Mouse (Mus musculus) heart, embryonic 11.5 days (tissue): ENCODE measurements around the gene Gtf2h5. TPM values are rescaled to one million over a fixed set of nuclear protein-coding genes. Genes with fewer than 3 reads are reported as not detected.

Source experiments
- ATAC-seq: fragments of 200-750 bp; cut with Nextera tagmentation; replicated peaks from 2 replicates; pipeline ENCODE4 v1.8.0; 2017; ENCODE audit warnings: moderate library complexity; ENCODE audit not compliant: insufficient number of reproducible peaks, low FRiP score, low TSS enrichment
- H3K27ac ChIP-seq: fragments of 300-500 bp; sonication (generic); 2 replicates; pipeline ENCODE4 v1.5.1; 2014; ENCODE audit warnings: mild to moderate bottlenecking, low read depth, low read length
- H3K27me3 ChIP-seq: fragments of 300-500 bp; sonication (generic); 2 replicates; pipeline ENCODE4 v1.6.1; 2014; ENCODE audit warnings: mild to moderate bottlenecking, low read length, mixed read lengths; ENCODE audit not compliant: control insufficient read depth, insufficient read depth
- H3K36me3 ChIP-seq: fragments of 300-500 bp; sonication (generic); 2 replicates; pipeline ENCODE4 v1.6.1; 2014; ENCODE audit warnings: mild to moderate bottlenecking, low read length, moderate library complexity, mixed read lengths; ENCODE audit not compliant: control insufficient read depth, insufficient read depth
- H3K4me1 ChIP-seq: fragments of 300-500 bp; sonication (generic); 2 replicates; pipeline ENCODE4 v1.6.1; 2014; ENCODE audit warnings: low read length; ENCODE audit not compliant: control insufficient read depth, insufficient read depth
- H3K4me2 ChIP-seq: fragments of 300-500 bp; sonication (generic); 2 replicates; pipeline ENCODE4 v1.6.1; 2014; ENCODE audit warnings: mild to moderate bottlenecking, moderate library complexity
- H3K4me3 ChIP-seq: fragments of 300-500 bp; sonication (generic); 2 replicates; pipeline ENCODE4 v1.5.1; 2014; ENCODE audit warnings: low read depth, low read length
- H3K9ac ChIP-seq: fragments of 300-500 bp; sonication (generic); 2 replicates; pipeline ENCODE4 v1.6.1; 2014; ENCODE audit warnings: mild to moderate bottlenecking, low read depth, low read length, moderate library complexity
- H3K9me3 ChIP-seq: fragments of 300-500 bp; sonication (generic); replicated peaks from 2 replicates; pipeline ENCODE4 v1.6.1; 2016; ENCODE audit warnings: low read length; ENCODE audit not compliant: control insufficient read depth
- WGBS: fragments of 180-500 bp; shearing (Covaris S2); extraction: QIAGEN DNeasy Blood & Tissue Kit; methylation state at CpG from one replicate; pipeline ENCODE4 v1.1.7; 2014; ENCODE audit not compliant: insufficient replicate concordance; 5-methylcytosine and 5-hydroxymethylcytosine counted together
- polyA plus RNA-seq: library from polyadenylated mRNA; unstranded; fragments of >200 nt; fragmentation: Nextera tagmentation; extraction: Ambion mirVana; gene quantifications from 2 replicates; pipeline ENCODE4 v1.2.1, GENCODE M21; 2014

Gene Gtf2h5
- polyA plus RNA-seq, 1 experiment from 2014 or later, result 138 TPM

- no peak overlapping the region for H3K4me2 ChIP-seq
- no peaks in the 10 kb centered on the region for H3K4me1 ChIP-seq
- no peak for ATAC-seq
- H3K4me3 ChIP-seq, result no peak overlapping the region
- peaks cover 2% of the 10 kb centered on the region; the same call in 1 of the 2 replicates for H3K36me3 ChIP-seq
- H3K9ac ChIP-seq, result no peak overlapping the region
- 81% methylated on average over 4 of the region's 4 CpGs for WGBS
- H3K27ac ChIP-seq, result no peak overlapping the region
- no peaks in the 10 kb centered on the region for H3K27me3 ChIP-seq
- no peaks in the 10 kb centered on the region for H3K9me3 ChIP-seq
Measured at GRCm38 (mm10) chr17:6117148-6117725, 37.7 kb downstream of the Gtf2h5 start.

DNA sequence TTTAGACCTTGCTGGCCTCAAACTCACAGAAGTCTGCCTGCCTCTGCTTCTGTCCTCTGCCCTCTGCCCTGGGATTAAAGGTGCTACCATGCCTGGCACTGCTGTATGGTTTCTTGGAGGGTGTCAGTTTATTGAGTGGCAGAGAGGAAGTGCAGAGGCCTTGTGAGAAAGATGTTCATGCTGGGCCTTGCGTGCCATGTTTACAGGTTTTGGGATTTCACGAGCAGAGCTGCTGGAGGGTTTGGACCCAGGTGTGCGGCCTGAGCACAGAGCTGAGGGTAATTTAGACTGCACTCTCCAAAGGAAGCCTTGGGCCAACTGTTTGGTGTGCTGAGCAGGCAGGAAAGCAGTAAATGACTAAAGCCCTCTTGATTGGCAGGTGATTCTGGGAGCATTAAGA lies 38.3 kb downstream of the Gtf2h5 start:
- WGBS, result 90% methylated on average over 3 of the region's 3 CpGs
- Histone ChIP-seq H3K27ac (no peak overlapping the region), H3K4me3 (no peak overlapping the region), H3K36me3 (peaks cover 8% of the 10 kb centered on the region; the same call in 1 of the 2 replicates), H3K9ac (no peak overlapping the region), H3K4me1 (no peaks in the 10 kb centered on the region), H3K4me2 (no peak overlapping the region), H3K9me3 (no peaks in the 10 kb centered on the region), H3K27me3 (no peaks in the 10 kb centered on the region)
- ATAC-seq, result no peak

GRCm38 (mm10) chr17:6118861-6119260 lies 39.3 kb downstream of the Gtf2h5 start:
- Histone ChIP-seq H3K9ac (no peak overlapping the region), H3K27ac (no peak overlapping the region), H3K4me3 (no peak overlapping the region), H3K27me3 (no peaks in the 10 kb centered on the region), H3K4me1 (no peaks in the 10 kb centered on the region), H3K4me2 (no peak overlapping the region), H3K9me3 (no peaks in the 10 kb centered on the region), H3K36me3 (peaks cover 8% of the 10 kb centered on the region; the same call in 1 of the 2 replicates)
- WGBS, result 87% methylated on average over 4 of the region's 4 CpGs
- ATAC-seq, result no peak

GRCm38 (mm10) chr17:6123776-6124175 lies 44.2 kb downstream of the Gtf2h5 start:
- Histone ChIP-seq H3K9ac (no peak overlapping the region), H3K4me3 (no peak overlapping the region), H3K4me1 (peaks cover 6% of the 10 kb centered on the region), H3K9me3 (no peaks in the 10 kb centered on the region), H3K36me3 (peaks cover 14% of the 10 kb centered on the region; the same call in 1 of the 2 replicates), H3K27ac (no peak overlapping the region), H3K27me3 (no peaks in the 10 kb centered on the region), H3K4me2 (no peak overlapping the region)
- ATAC-seq, result no peak
- 87% methylated on average over 4 of the region's 4 CpGs for WGBS

- Histone ChIP-seq H3K27me3 (no peaks in the 10 kb centered on the region), H3K4me2 (no peak overlapping the region), H3K9ac (no peak overlapping the region), H3K4me3 (no peak overlapping the region), H3K27ac (no peak overlapping the region), H3K9me3 (no peaks in the 10 kb centered on the region), H3K4me1 (peaks cover 6% of the 10 kb centered on the region), H3K36me3 (peaks cover 14% of the 10 kb centered on the region; the same call in 1 of the 2 replicates)
- WGBS, result 90% methylated on average over 3 of the region's 3 CpGs
- no peak for ATAC-seq
Measured at GRCm38 (mm10) chr17:6125441-6125840, 45.9 kb downstream of the Gtf2h5 start.

DNA sequence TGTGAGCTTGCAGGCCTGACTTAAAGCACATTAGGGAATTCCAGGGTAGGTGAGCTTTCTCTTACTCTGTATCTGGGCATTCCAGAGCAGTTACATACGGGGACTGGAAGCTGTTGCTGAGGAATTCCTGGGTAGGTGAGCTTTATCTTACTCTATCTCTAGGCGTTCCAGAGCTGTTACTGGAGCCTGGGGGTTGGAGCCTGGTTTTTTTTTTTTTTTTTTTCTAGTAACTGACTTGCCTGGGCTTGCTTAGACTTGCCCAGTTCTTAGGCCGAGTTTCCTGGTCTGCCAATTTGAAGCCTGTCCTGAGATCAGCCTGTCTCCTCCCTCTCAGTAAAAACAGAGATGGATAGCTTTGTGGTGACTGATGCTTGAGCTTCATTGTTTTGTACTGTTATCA lies 48.5 kb downstream of the Gtf2h5 start:
- H3K4me1 ChIP-seq, result peaks cover 6% of the 10 kb centered on the region
- H3K27ac ChIP-seq, result peak overlapping the region; percentile 41; the same call in 1 of the 2 replicates
- H3K4me3 ChIP-seq, result no peak overlapping the region
- H3K9me3 ChIP-seq, result no peaks in the 10 kb centered on the region
- H3K36me3 ChIP-seq, result 0 out of 2 replicates have a peak, but pooled peaks cover 6% of the 10 kb centered on the region
- 18% methylated on average over 3 of the region's 3 CpGs for WGBS
- H3K27me3 ChIP-seq, result no peaks in the 10 kb centered on the region
- no peak overlapping the region for H3K4me2 ChIP-seq
- H3K9ac ChIP-seq, result no peak overlapping the region
- no peak for ATAC-seq

DNA sequence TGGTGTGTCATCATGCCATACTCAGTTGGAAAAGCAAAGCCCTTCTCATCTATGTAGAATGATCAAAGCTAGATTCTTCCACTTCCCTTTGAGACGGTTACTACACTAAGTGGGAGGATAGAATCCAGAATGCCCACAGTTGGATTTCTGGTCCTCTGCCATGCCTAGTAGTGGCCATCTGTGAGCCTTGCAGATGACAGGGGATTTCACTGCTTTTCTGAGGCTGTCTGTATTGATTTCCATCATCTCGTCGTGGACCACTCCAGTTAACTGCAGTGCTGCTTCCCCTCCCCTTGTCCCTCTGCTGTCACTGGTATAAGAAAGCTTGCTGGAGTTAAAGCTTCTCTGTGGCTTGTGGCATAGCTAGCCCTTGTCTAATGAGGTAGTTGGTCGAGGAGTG lies 49.8 kb downstream of the Gtf2h5 start:
- 0 out of 2 replicates have a peak, but pooled peaks cover 6% of the 10 kb centered on the region for H3K36me3 ChIP-seq
- 79% methylated on average over 4 of the region's 4 CpGs for WGBS

DNA sequence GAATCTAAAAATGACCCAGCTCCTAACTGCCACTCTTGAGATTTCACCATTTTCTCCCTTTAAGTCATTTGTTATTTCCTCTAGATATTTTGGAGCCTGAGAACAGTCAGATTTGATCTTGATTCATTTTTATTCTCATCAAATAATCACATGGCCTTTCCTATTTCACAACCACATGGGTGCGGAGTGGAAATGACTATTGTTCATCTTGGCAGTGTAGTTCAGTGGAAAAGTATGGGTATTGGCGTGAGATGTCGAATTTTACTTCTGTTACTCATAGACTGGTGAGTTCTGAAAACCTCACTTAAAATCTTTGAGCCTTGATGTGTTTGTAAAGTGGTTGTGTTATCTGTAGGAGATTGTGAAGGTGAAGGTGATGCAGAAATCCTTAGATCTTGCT lies 51.5 kb downstream of the Gtf2h5 start:
- Histone ChIP-seq H3K4me1 (peaks cover 6% of the 10 kb centered on the region), H3K36me3 (no peaks in the 10 kb centered on the region), H3K9ac (no peak overlapping the region), H3K4me2 (no peak overlapping the region), H3K27ac (no peak overlapping the region), H3K27me3 (no peaks in the 10 kb centered on the region), H3K9me3 (no peaks in the 10 kb centered on the region), H3K4me3 (no peak overlapping the region)
- no peak for ATAC-seq
- 89% methylated on average over 3 of the region's 3 CpGs for WGBS

More for the DNA sequence above, 49.8 kb downstream of the Gtf2h5 start:
- H3K4me1 ChIP-seq, result peaks cover 6% of the 10 kb centered on the region
- ATAC-seq, result no peak
- no peaks in the 10 kb centered on the region for H3K9me3 ChIP-seq
- no peaks in the 10 kb centered on the region for H3K27me3 ChIP-seq
- H3K9ac ChIP-seq, result no peak overlapping the region
- no peak overlapping the region for H3K4me3 ChIP-seq
- H3K27ac ChIP-seq, result no peak overlapping the region
- no peak overlapping the region for H3K4me2 ChIP-seq
